Mouse (Mus musculus): ENCODE data around the gene Acadl. TPM values are rescaled to one million over a fixed set of nuclear protein-coding genes. Genes with fewer than 3 reads are reported as not detected.

Acadl gene
- polyA plus RNA-seq, 1 experiment from 2014 or later: 37.4 TPM

GRCm38 (mm10) chr1:66805408-66805807 lies 57.7 kb downstream of the Acadl start:
- H3K27ac ChIP-seq (replicated peaks): no peak overlapping the region
- H3K4me1 ChIP-seq: no peaks in the 10 kb centered on the region
- WGBS: 90% methylated on average over 1 of the region's 1 CpGs
- H3K9me3 ChIP-seq (replicated peaks): no peaks in the 10 kb centered on the region
- H3K36me3 ChIP-seq: peaks cover 15% of the 10 kb centered on the region
- H3K4me3 ChIP-seq: no peak overlapping the region
- no peaks in the 10 kb centered on the region for H3K27me3 ChIP-seq (ENCODE audit: low read depth, poor library complexity, severe bottlenecking)
- DNase-seq (ENCODE audit: low spot score): no peak

- no peak for DNase-seq (ENCODE audit: low spot score)
- H3K4me1 ChIP-seq: no peaks in the 10 kb centered on the region
These were observed 58.4 kb downstream of the Acadl start for GRCm38 (mm10) chr1:66804710-66805109.

GRCm38 (mm10) chr1:66797962-66798361 lies 65.1 kb downstream of the Acadl start:
- Histone ChIP-seq H3K27ac (replicated peaks) (no peak overlapping the region), H3K9me3 (replicated peaks) (no peaks in the 10 kb centered on the region), H3K36me3 (peaks cover 26% of the 10 kb centered on the region), H3K4me1 (no peaks in the 10 kb centered on the region), H3K4me3 (no peak overlapping the region), H3K27me3 (ENCODE audit: low read depth, poor library complexity, severe bottlenecking) (no peaks in the 10 kb centered on the region)
- DNase-seq (ENCODE audit: low spot score): no peak
- 98% methylated on average over 2 of the region's 2 CpGs for WGBS

More at GRCm38 (mm10) chr1:66804710-66805109, 58.4 kb downstream of the Acadl start:
- H3K4me3 ChIP-seq: no peak overlapping the region
- H3K27me3 ChIP-seq (ENCODE audit: low read depth, poor library complexity, severe bottlenecking): no peaks in the 10 kb centered on the region
- H3K36me3 ChIP-seq: peaks cover 22% of the 10 kb centered on the region
- 62% methylated on average over 5 of the region's 5 CpGs for WGBS
- no peak overlapping the region for H3K27ac ChIP-seq (replicated peaks)
- H3K9me3 ChIP-seq (replicated peaks): no peaks in the 10 kb centered on the region

GRCm38 (mm10) chr1:66792838-66793466 lies 70.1 kb downstream of the Acadl start:
- 0 out of 2 replicates have a peak, but pooled peaks cover 2% of the 10 kb centered on the region for H3K36me3 ChIP-seq
- no peak overlapping the region for H3K27ac ChIP-seq (replicated peaks)
- H3K9me3 ChIP-seq (replicated peaks): no peaks in the 10 kb centered on the region
- no peaks in the 10 kb centered on the region for H3K27me3 ChIP-seq (ENCODE audit: low read depth, poor library complexity, severe bottlenecking)
- no peak for DNase-seq (ENCODE audit: low spot score)
- H3K4me1 ChIP-seq: no peaks in the 10 kb centered on the region
- no peak overlapping the region for H3K4me3 ChIP-seq
- WGBS: 93% methylated on average over 2 of the region's 2 CpGs

- Histone ChIP-seq H3K9me3 (replicated peaks) (no peaks in the 10 kb centered on the region), H3K4me3 (no peak overlapping the region), H3K27ac (replicated peaks) (no peak overlapping the region), H3K4me1 (no peaks in the 10 kb centered on the region), H3K27me3 (ENCODE audit: low read depth, poor library complexity, severe bottlenecking) (no peaks in the 10 kb centered on the region), H3K36me3 (no peaks in the 10 kb centered on the region)
- no peak for DNase-seq (ENCODE audit: low spot score)
- WGBS: 81% methylated on average over 2 of the region's 2 CpGs
These were observed 80.8 kb downstream of the Acadl start for GRCm38 (mm10) chr1:66782296-66782695.

- whole genome bisulfite sequencing: 86% methylated on average over 4 of the region's 4 CpGs
- H3K9me3 ChIP-seq (replicated peaks): no peaks in the 10 kb centered on the region
- no peaks in the 10 kb centered on the region for H3K36me3 ChIP-seq
- DNase-seq (ENCODE audit: low spot score): no peak
- no peak overlapping the region for H3K4me3 ChIP-seq
- no peaks in the 10 kb centered on the region for H3K4me1 ChIP-seq
- H3K27ac ChIP-seq (replicated peaks): no peak overlapping the region
- H3K27me3 ChIP-seq (ENCODE audit: low read depth, poor library complexity, severe bottlenecking): no peaks in the 10 kb centered on the region
These were observed 82.0 kb downstream of the Acadl start for GRCm38 (mm10) chr1:66781027-66781426.

Other genes with a start within 250 kb of the Acadl start
- 48.9 and 52.3 TPM in 2 replicates for gene Rpe, start 162.4 kb downstream of the Acadl start, polyA plus RNA-seq (2016; fragmentation: Nextera tagmentation; extraction: Ambion mirVana)
- 7.8 and 8.1 TPM in 2 replicates for gene Kansl1l, start 45.7 kb downstream of the Acadl start, polyA plus RNA-seq (2016; fragmentation: Nextera tagmentation; extraction: Ambion mirVana)
- 0.29 and 0.30 TPM in 2 replicates for gene Myl1, start 82.1 kb upstream of the Acadl start, polyA plus RNA-seq (2016; fragmentation: Nextera tagmentation; extraction: Ambion mirVana)
- gene Lancl1, start 175.6 kb upstream of the Acadl start, polyA plus RNA-seq (2016; fragmentation: Nextera tagmentation; extraction: Ambion mirVana): 72.8 and 79.9 TPM in 2 replicates

Measured in midbrain, embryonic 10.5 days (tissue).